Mouse (Mus musculus): ENCODE results near the gene Spc24. TPM values are rescaled to one million over a fixed set of nuclear protein-coding genes. Genes with fewer than 3 reads are reported as not detected.
"Not testable (repeated sequence)": the region's sequence is repeated elsewhere in the genome, so short reads cannot be mapped to it uniquely, and the experiment has no call there.

Gene Spc24
- polyA plus RNA-seq, 1 experiment from 2014 or later = 196 TPM

DNA sequence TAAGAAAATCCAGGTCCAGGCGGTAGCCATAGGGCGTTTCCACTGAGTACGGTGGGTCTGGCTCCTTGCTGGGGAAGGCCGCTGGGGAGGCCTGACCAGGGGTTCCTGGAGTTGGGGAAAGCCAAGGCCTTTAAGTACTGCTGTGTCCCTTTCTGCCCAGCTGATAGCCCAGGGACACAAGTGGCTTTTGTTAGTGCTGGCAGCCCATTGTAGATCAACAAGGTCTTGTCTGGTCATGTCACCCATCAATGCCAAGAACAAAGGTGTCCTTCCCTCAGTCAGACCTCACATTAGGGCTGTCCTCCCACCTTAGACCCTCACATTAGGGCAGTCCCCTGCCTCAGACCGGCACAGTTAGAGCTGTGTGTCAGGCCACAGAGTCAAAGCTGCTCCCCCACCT is 35.5 kb upstream of the Spc24 start:
- no peak for DNase-seq (ENCODE audit: extremely low spot score, low spot score)
- H3K4me1 ChIP-seq = peaks cover 36% of the 10 kb centered on the region
- H3K27me3 ChIP-seq (ENCODE audit: poor library complexity, severe bottlenecking) = no peaks in the 10 kb centered on the region
- 78% methylated on average over 5 of the region's 5 CpGs for WGBS
- no peaks in the 10 kb centered on the region for H3K9me3 ChIP-seq
- H3K36me3 ChIP-seq (replicated peaks) = peaks cover 56% of the 10 kb centered on the region
- peak overlapping the region; percentile 79 for H3K4me3 ChIP-seq
- peak overlapping the region; percentile 77 for H3K27ac ChIP-seq

DNA sequence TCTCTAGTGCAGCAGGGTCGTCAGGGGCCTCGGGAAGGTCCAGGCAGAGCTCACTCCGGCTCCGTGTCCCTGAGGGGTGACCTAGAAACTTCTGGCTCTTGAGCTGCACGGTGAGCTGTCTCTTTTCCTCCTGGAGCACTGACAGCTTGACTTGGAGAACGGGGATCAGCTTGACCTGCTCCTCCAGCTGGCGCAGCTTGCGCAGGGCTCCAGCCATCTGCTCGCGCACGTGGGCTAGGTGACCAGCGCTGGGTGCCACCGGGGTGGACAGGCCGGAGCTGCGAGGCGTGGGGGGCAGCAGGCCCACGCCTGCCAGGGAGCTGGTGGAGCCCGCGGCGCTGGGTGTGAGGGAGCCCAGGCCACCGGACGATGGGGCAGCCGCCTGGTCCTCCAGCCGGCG is 34.8 kb upstream of the Spc24 start:
- H3K4me1 ChIP-seq = peaks cover 36% of the 10 kb centered on the region
- H3K27me3 ChIP-seq (ENCODE audit: poor library complexity, severe bottlenecking) = no peaks in the 10 kb centered on the region
- no peak for DNase-seq (ENCODE audit: extremely low spot score, low spot score)
- no peaks in the 10 kb centered on the region for H3K9me3 ChIP-seq
- WGBS = 95% methylated on average over 25 of the region's 25 CpGs
- H3K4me3 ChIP-seq = no peak overlapping the region
- H3K36me3 ChIP-seq (replicated peaks) = peaks cover 61% of the 10 kb centered on the region
- H3K27ac ChIP-seq = peak overlapping the region; percentile 77; the same call in 1 of the 2 replicates

DNA sequence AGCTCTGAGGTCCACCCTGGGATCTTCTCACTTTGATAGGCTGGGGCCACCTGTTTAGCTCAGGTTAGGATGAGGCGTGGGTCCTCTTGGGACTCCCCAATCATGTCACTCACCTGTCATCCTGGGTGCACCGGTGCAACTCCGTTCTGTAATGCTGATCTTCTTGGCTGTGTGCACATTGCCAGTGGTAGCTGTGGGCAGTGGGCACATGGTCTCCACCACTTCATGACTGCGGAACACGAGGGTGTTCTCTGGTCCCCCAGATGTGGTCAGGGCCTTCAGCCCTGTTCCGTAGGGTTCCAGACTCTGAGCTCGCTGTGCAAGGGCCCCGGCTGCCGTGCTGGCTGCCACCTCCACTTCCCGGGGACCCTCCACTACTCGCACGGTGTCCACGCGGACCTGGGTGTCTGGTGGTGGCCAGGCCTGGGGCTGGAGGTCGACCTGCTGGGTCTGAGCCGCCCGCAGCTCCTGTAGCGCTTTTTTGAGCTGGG is 34.3 kb upstream of the Spc24 start:
- no peaks in the 10 kb centered on the region for H3K27me3 ChIP-seq (ENCODE audit: poor library complexity, severe bottlenecking)
- no peak overlapping the region for H3K4me3 ChIP-seq
- 95% methylated on average over 18 of the region's 18 CpGs for WGBS
- peaks cover 36% of the 10 kb centered on the region for H3K4me1 ChIP-seq
- no peak overlapping the region for H3K27ac ChIP-seq
- H3K9me3 ChIP-seq = no peaks in the 10 kb centered on the region
- DNase-seq (ENCODE audit: extremely low spot score, low spot score) = no peak
- H3K36me3 ChIP-seq (replicated peaks) = peaks cover 66% of the 10 kb centered on the region

DNA sequence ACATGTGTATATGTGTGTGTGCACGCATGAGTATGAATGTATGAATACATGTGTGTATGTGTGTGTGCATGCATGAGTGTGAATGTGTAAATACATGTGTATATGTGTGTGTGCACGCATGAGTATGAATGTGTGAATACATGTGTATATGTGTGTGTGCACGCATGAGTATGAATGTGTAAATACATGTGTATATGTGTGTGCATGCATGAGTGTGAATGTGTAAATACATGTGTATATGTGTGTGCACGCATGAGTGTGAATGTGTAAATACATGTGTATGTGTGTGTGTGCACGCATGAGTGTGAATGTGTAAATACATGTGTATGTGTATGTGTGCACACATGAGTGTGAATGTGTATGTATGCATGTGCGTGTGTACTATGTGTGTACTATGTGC is 33.4 kb upstream of the Spc24 start:
- DNase-seq (ENCODE audit: extremely low spot score, low spot score); H3K27me3 ChIP-seq (ENCODE audit: poor library complexity, severe bottlenecking); H3K9me3 ChIP-seq; H3K4me3 ChIP-seq; H3K27ac ChIP-seq: not testable (repeated sequence)
- H3K4me1 ChIP-seq = peaks cover 30% of the 10 kb centered on the region
- H3K36me3 ChIP-seq (replicated peaks) = peaks cover 75% of the 10 kb centered on the region
- WGBS = 96% methylated on average over 6 of the region's 6 CpGs

DNA sequence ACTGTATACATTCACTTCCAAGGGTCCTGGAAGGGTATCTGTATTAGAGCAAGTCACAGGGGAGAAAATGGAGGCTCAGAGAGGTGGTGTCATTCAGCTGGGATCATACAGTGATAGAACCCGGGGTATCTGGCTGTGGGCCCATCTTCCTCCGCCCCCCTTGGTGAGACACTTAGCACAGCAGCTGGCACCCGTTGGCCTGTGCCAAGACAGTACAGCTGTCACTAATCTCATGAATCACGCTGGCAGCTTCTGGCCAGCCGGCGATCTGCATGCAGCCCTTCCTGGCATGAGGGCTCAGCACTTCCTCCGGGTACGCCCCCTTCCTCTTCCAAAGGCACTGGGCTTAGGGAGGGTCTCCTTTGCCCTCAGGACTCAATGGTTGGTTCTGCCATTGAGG is 32.5 kb upstream of the Spc24 start:
- no peaks in the 10 kb centered on the region for H3K9me3 ChIP-seq
- H3K27me3 ChIP-seq (ENCODE audit: poor library complexity, severe bottlenecking) = no peaks in the 10 kb centered on the region
- H3K27ac ChIP-seq = no peak overlapping the region
- peaks cover 26% of the 10 kb centered on the region for H3K4me1 ChIP-seq
- H3K36me3 ChIP-seq (replicated peaks) = peaks cover 78% of the 10 kb centered on the region
- no peak for DNase-seq (ENCODE audit: extremely low spot score, low spot score)
- no peak overlapping the region for H3K4me3 ChIP-seq
- WGBS = 84% methylated on average over 8 of the region's 8 CpGs

DNA sequence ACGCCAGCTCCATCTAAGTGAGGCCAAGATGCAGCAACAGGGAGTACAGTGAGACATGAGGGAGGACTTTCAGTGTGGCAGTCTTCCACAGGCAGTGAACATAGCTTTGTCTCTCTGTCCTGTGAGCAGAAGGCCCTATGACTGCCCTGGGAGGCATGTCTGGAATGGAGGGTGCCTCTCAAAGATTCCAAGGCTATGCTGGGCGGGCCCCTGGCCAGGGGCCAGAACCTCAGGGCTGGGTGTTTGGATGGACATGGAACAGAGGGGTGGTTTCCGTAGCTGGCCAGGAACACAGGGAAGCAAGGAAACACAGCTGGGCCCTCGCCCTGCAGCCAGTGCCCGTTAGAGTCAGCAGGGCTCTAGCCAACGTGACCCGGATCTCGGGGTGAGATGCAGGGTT is 31.8 kb upstream of the Spc24 start:
- peaks cover 26% of the 10 kb centered on the region for H3K4me1 ChIP-seq
- H3K36me3 ChIP-seq (replicated peaks) = peaks cover 84% of the 10 kb centered on the region
- no peaks in the 10 kb centered on the region for H3K9me3 ChIP-seq
- no peak overlapping the region for H3K4me3 ChIP-seq
- 89% methylated on average over 8 of the region's 8 CpGs for WGBS
- H3K27me3 ChIP-seq (ENCODE audit: poor library complexity, severe bottlenecking) = no peaks in the 10 kb centered on the region
- DNase-seq (ENCODE audit: extremely low spot score, low spot score) = no peak
- H3K27ac ChIP-seq = no peak overlapping the region

DNA sequence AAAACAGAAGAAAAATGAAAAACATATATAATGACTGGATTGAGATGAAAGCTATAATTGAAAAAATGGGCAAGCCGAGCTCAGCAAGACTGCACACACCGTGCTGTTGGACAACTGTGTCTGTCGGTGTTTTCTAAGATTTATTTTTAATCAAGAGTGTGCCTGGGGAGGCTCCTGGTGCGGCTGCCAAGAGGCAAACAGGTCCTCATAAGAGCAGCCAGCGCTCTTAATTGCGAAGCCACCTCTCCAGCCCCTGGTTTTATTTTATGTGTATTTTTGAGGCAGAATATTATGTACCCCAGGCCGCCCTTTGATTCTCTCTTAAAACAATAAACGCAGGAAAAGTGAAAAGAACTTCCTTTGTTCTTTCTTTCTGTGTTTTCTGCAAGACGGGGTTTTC is 28.1 kb upstream of the Spc24 start:
- no peak overlapping the region for H3K4me3 ChIP-seq
- H3K4me1 ChIP-seq = peaks cover 10% of the 10 kb centered on the region
- no peaks in the 10 kb centered on the region for H3K9me3 ChIP-seq
- H3K36me3 ChIP-seq (replicated peaks) = peaks cover 85% of the 10 kb centered on the region
- WGBS = 90% methylated on average over 9 of the region's 9 CpGs
- H3K27me3 ChIP-seq (ENCODE audit: poor library complexity, severe bottlenecking) = no peaks in the 10 kb centered on the region
- DNase-seq (ENCODE audit: extremely low spot score, low spot score) = no peak
- no peak overlapping the region for H3K27ac ChIP-seq

DNA sequence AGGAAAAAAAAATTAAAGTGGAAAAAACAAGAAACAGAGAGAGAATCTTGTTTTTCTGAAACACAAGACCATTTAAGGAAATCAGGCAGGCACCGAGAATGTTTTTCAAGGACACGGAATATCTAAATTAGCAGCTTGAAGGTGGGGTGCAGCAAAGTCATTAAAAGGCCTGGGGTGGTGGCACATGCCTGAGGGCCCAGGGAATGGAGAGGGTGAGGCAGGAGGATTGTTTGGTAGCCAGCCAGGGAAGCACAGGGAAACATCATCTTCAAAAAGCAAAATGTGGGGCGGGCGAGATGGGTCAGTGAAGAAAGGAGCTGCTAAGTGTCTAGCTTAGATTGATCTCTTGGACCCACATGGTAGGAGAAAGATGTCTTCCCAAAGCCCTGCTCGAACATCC is 27.6 kb upstream of the Spc24 start:
- H3K4me3 ChIP-seq = no peak overlapping the region
- no peaks in the 10 kb centered on the region for H3K9me3 ChIP-seq
- no peaks in the 10 kb centered on the region for H3K27me3 ChIP-seq (ENCODE audit: poor library complexity, severe bottlenecking)
- WGBS = 87% methylated on average over 5 of the region's 5 CpGs
- H3K36me3 ChIP-seq (replicated peaks) = peaks cover 82% of the 10 kb centered on the region
- H3K4me1 ChIP-seq = peaks cover 10% of the 10 kb centered on the region
- 0 out of 2 replicates have a peak overlapping the region, but pooled peaks have one; percentile 54 for H3K27ac ChIP-seq
- DNase-seq (ENCODE audit: extremely low spot score, low spot score) = no peak

DNA sequence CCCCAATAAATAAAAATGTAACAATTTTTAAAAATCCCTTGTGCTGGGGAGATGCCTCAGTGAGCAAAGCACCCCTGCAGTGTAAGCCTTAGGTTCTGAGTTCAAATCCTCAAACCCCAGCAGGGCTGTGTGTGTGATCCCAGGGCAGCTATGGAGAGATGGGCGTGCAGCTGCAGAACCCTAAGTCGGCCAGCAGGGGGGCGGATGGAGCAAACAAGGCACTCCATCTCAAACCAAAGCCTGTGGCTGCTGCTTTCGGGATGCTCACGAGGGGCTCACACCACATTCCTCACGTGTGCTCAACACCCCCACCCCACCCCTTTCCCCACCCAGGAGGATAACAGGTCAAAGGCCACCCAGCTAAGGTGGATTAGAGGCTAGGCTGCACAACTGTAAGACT is 26.8 kb upstream of the Spc24 start:
- peak; percentile 72 for DNase-seq (ENCODE audit: extremely low spot score, low spot score)
- H3K9me3 ChIP-seq = no peaks in the 10 kb centered on the region
- 8% methylated on average over 6 of the region's 6 CpGs for WGBS
- peaks cover 80% of the 10 kb centered on the region for H3K36me3 ChIP-seq (replicated peaks)
- peak overlapping the region; percentile 18; the same call in 1 of the 2 replicates for H3K4me3 ChIP-seq
- peaks cover 10% of the 10 kb centered on the region for H3K4me1 ChIP-seq
- H3K27me3 ChIP-seq (ENCODE audit: poor library complexity, severe bottlenecking) = no peaks in the 10 kb centered on the region
- H3K27ac ChIP-seq = peak overlapping the region; percentile 54

DNA sequence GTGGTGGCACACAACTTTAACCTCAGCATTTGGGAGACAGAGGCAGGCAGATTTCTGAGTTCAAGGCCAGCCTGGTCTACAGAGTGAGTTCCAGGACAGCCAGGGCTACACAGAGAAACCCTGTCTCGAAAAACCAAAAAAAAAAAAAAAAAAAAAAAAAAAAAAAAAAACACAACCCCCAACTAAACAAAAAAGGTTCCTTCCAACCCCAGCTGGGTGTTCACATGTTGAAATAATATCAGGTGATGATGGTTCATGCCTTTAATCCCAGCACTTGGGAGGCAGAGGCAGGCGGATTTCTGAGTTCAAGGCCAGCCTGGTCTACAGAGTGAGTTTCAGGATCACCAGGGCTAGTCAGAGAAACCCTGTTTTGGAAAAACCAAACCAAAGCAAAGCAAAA is 26.2 kb upstream of the Spc24 start:
- DNase-seq (ENCODE audit: extremely low spot score, low spot score); H3K4me1 ChIP-seq; H3K9me3 ChIP-seq; H3K27ac ChIP-seq; H3K27me3 ChIP-seq (ENCODE audit: poor library complexity, severe bottlenecking); H3K4me3 ChIP-seq: not testable (repeated sequence)
- WGBS = 88% methylated on average over 2 of the region's 2 CpGs
- peaks cover 80% of the 10 kb centered on the region for H3K36me3 ChIP-seq (replicated peaks)

DNA sequence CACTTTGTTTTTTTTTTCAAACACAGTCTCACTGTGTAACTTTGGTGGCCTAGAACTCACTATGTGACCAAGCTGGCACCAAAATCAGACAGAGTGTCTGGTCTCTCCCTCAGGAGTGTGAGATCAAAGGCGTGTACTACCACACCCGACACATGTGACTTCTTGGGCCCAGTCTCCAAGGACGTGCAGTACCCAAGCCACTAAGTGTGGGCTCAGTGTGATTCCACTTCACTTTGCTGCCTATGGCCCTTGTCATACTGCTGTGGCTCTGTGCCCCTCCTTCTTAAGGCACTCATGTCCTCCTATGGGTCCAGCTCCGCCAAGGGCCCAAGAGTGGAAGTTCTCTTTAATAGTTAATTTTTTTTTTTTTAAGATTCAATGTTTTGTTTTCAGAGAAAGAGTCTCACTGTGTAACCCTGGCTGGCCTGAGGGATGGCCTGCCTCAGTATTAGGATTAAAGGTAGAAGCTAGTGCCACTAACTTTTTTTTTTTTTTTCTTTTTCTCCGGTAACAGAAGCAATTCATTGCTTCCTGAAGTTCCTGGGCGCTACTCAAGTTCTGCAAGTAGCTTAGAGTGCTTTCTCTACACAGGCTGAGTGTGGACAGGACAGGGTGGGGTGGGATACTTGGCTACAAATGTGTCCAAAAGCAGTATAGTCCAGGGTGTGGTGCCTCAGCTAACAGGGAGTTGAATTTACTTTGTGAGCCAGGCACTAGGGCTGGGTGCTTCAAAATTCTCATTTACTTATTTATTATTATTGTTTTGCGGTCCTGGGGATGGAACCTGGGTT is 24.6 kb upstream of the Spc24 start:
- 88% methylated on average over 7 of the region's 7 CpGs for WGBS
- H3K9me3 ChIP-seq = no peaks in the 10 kb centered on the region
- no peak for DNase-seq (ENCODE audit: extremely low spot score, low spot score)
- no peak overlapping the region for H3K27ac ChIP-seq
- no peak overlapping the region for H3K4me3 ChIP-seq
- peaks cover 10% of the 10 kb centered on the region for H3K4me1 ChIP-seq
- H3K36me3 ChIP-seq (replicated peaks) = peaks cover 84% of the 10 kb centered on the region
- H3K27me3 ChIP-seq (ENCODE audit: poor library complexity, severe bottlenecking) = no peaks in the 10 kb centered on the region

DNA sequence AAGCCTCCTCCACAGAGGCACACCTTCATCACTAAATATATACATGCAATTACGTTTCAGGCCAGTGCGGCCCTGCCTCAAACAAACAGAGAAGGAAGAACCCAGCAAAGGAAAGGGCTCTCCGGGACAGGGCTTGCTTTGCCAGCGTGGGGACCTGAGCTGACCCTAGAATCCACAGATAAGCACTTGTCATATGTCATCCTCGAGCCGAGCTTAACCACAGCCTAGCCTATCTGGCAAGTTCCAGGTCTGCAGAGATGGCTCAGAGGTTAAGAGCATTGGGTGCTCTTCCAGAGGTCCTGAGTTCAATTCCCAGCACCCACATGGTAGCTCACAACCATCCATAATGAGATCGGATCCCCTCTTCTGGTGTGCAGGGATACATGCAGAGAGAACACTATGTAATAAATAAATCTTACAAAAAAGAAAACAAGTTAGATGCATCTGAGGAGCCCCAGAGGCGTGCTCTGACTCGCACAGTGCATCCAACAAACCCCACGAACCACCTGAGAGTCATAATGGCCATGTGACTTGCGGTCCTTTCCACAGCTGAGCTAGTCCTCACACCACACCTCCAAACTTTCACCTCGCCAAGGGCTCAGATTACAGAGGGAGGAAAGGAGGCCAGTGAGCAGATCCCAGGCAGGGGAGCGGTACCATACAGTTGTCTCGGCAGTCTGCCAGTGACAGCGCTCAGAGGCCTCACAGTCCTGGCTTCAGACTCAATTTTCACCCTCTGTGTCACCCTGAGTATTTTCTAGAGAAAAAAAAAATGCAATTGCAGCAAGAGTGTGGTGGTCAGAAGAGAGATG is 21.8 kb upstream of the Spc24 start:
- no peaks in the 10 kb centered on the region; the same call in 1 of the 2 replicates for H3K9me3 ChIP-seq
- H3K36me3 ChIP-seq (replicated peaks) = peaks cover 88% of the 10 kb centered on the region
- peaks cover under 1% of the 10 kb centered on the region for H3K4me1 ChIP-seq
- H3K4me3 ChIP-seq = no peak overlapping the region
- DNase-seq (ENCODE audit: extremely low spot score, low spot score) = no peak
- no peaks in the 10 kb centered on the region for H3K27me3 ChIP-seq (ENCODE audit: poor library complexity, severe bottlenecking)
- WGBS = 88% methylated on average over 15 of the region's 15 CpGs
- H3K27ac ChIP-seq = no peak overlapping the region

DNA sequence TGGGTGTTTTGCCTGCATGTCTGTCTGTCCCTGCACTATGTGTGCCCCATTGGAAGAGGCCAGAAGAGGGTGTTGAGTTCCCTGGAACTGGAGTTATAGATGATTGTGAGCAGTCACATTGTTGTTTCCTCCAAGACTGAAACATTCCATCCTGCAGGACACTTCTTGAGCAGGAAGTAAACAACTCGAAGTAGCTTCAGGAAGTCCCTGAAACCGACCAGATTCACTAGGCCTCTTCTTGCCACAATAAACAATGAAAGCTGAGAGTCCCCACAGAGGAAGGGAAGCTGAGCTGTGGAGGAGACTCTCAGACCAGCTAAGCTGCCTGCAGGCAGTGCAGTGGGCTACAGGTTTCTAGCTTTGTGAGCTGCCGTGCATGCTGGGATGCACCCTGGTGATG is 17.6 kb upstream of the Spc24 start:
- H3K4me3 ChIP-seq = no peak overlapping the region
- no peak overlapping the region for H3K27ac ChIP-seq
- H3K9me3 ChIP-seq = no peaks in the 10 kb centered on the region; the same call in 1 of the 2 replicates
- DNase-seq (ENCODE audit: extremely low spot score, low spot score) = no peak
- H3K4me1 ChIP-seq = no peaks in the 10 kb centered on the region
- WGBS = 91% methylated on average over 3 of the region's 3 CpGs
- H3K27me3 ChIP-seq (ENCODE audit: poor library complexity, severe bottlenecking) = no peaks in the 10 kb centered on the region
- peaks cover 89% of the 10 kb centered on the region for H3K36me3 ChIP-seq (replicated peaks)
